Mouse (Mus musculus) lung, embryonic 15.5 days (tissue): ENCODE data around the gene Arf3. TPM values are rescaled to one million over a fixed set of nuclear protein-coding genes. Genes with fewer than 3 reads are reported as not detected.

Experiments
- ATAC-seq: fragments of 200-750 bp; cut with Nextera tagmentation; 2 replicates; pipeline ENCODE4 v1.8.0; 2017; ENCODE audit warnings: moderate number of reproducible peaks, borderline replicate concordance; ENCODE audit not compliant: low FRiP score, low TSS enrichment; ENCODE audit errors: extremely low read depth
- H3K27ac ChIP-seq: fragments of 300-500 bp; sonication (generic); 2 replicates; pipeline ENCODE4 v1.5.1; 2015; ENCODE audit warnings: moderate library complexity, mild to moderate bottlenecking, inconsistent platforms
- H3K27me3 ChIP-seq: fragments of 300-500 bp; sonication (generic); 2 replicates; pipeline ENCODE4 v1.6.1; 2015; ENCODE audit warnings: inconsistent platforms
- H3K36me3 ChIP-seq: fragments of 300-500 bp; sonication (generic); 2 replicates; pipeline ENCODE4 v1.6.1; 2015; ENCODE audit warnings: inconsistent platforms
- H3K4me1 ChIP-seq: fragments of 300-500 bp; sonication (generic); 2 replicates; pipeline ENCODE4 v1.6.1; 2015; ENCODE audit warnings: inconsistent platforms
- H3K4me2 ChIP-seq: fragments of 300-500 bp; sonication (generic); 2 replicates; pipeline ENCODE4 v1.6.1; 2015; ENCODE audit warnings: inconsistent platforms, mild to moderate bottlenecking, moderate library complexity
- H3K4me3 ChIP-seq: fragments of 300-500 bp; sonication (generic); 2 replicates; pipeline ENCODE4 v1.5.1; 2015; ENCODE audit warnings: mild to moderate bottlenecking, inconsistent platforms
- H3K9ac ChIP-seq: fragments of 300-500 bp; sonication (generic); 2 replicates; pipeline ENCODE4 v1.6.1; 2015; ENCODE audit warnings: inconsistent platforms
- H3K9me3 ChIP-seq: fragments of 300-500 bp; sonication (generic); 2 replicates; pipeline ENCODE4 v1.6.1; 2016; ENCODE audit warnings: inconsistent platforms
- WGBS: fragments of 180-500 bp; shearing (Covaris S2); methylation state at CpG from one replicate; pipeline ENCODE4 v1.1.7; 2015; 5-methylcytosine and 5-hydroxymethylcytosine counted together
- polyA plus RNA-seq: library from polyadenylated mRNA; unstranded; fragments of >200 nt; fragmentation: Nextera tagmentation; extraction: Ambion mirVana; gene quantifications from 2 replicates; pipeline ENCODE4 v1.2.1, GENCODE M21; 2015

The Arf3 gene
- polyA plus RNA-seq, 1 experiment from 2014 or later: 45.7 TPM

DNA sequence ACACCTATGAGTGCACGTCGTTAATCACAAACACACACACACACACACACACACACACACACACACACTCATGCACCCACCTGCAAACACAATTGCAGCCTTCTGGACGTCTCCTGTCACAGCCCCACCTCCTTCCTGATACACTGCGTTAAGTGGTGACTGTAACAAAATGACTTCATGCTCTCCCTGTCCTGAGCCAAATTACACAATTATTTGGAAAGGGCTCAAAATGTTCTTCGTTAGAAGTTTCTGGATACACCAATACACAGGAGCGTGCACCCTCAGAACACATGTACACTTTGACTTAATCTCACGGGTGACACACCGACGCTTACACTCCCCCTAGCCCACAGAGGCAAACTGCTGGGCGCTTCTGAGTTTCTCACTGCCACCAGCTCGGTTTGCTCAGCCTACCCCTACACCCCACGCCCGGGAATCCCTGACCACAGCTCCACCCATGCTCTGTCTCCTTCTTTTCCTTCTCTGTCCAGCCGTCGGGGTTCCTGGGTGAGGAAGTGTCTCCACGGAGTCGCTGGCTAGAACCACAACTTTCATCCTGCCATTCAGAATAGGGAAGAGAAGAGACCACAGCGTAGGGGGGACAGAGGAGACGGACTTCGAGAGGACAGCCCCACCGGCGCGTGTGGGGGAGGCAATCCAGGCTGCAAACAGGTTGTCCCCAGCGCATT, 26.1 kb upstream of the Arf3 start:
- H3K27ac ChIP-seq: no peak overlapping the region
- ATAC-seq: no peak
- H3K4me1 ChIP-seq: peaks cover 32% of the 10 kb centered on the region
- peaks cover 80% of the 10 kb centered on the region for H3K27me3 ChIP-seq
- H3K4me3 ChIP-seq: 0 out of 2 replicates have a peak overlapping the region, but pooled peaks have one; percentile 1
- peak overlapping the region; percentile 39 for H3K4me2 ChIP-seq
- 0 out of 2 replicates have a peak, but pooled peaks cover 5% of the 10 kb centered on the region for H3K9me3 ChIP-seq
- WGBS: 11% methylated on average over 24 of the region's 24 CpGs
- H3K36me3 ChIP-seq: no peaks in the 10 kb centered on the region
- no peak overlapping the region for H3K9ac ChIP-seq

DNA sequence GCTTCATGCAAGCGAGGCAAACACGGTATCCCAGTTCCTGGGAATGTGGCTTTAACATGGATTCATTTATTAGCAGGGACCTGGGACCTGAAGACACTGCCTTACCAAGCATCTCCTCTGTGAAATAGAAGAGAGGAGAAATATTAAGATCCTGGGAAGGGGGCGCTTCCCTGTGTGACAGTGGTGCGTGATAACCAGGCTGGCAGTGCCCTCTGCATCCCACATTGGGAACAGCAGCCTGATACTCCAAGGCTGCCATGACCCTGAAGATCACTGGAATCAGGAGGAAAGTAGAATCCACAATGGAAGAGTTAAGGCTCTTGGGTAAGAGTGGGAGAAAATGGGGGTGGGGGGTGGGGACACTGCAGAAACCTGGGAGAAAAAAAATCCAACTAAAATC, 24.9 kb upstream of the Arf3 start:
- Histone ChIP-seq H3K36me3 (no peaks in the 10 kb centered on the region), H3K4me3 (no peak overlapping the region), H3K9me3 (0 out of 2 replicates have a peak, but pooled peaks cover 5% of the 10 kb centered on the region), H3K4me2 (no peak overlapping the region), H3K4me1 (peaks cover 27% of the 10 kb centered on the region), H3K9ac (no peak overlapping the region), H3K27me3 (peaks cover 72% of the 10 kb centered on the region), H3K27ac (no peak overlapping the region)
- WGBS: 27% methylated on average over 4 of the region's 4 CpGs
- no peak for ATAC-seq

DNA sequence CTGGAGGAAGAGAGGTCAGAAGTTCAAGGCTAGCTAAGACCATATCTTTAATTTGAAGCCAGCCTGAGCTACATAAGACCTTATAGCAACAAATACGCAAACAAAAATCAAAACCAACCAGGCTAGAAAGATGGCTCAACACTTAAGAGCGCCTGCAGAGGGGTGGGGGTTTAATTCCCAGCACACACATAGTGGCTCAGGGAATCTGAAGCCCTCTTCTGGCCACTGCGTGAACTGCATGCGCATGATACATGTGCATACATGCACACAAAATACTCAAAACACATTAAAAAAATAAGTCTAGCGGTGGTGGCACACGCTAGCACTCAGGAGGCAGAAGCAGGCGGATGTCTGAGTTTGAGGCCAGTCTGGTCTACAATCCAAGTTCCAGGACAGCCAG, 22.7 kb upstream of the Arf3 start:
- H3K36me3 ChIP-seq: no peaks in the 10 kb centered on the region
- 33% methylated on average over 7 of the region's 7 CpGs for WGBS
- peaks cover 69% of the 10 kb centered on the region for H3K27me3 ChIP-seq
- no peak overlapping the region for H3K4me3 ChIP-seq
- H3K9ac ChIP-seq: no peak overlapping the region
- H3K4me1 ChIP-seq: peaks cover 13% of the 10 kb centered on the region
- no peak overlapping the region for H3K4me2 ChIP-seq
- no peak overlapping the region for H3K27ac ChIP-seq
- ATAC-seq: no peak
- H3K9me3 ChIP-seq: 0 out of 2 replicates have a peak, but pooled peaks cover 5% of the 10 kb centered on the region

DNA sequence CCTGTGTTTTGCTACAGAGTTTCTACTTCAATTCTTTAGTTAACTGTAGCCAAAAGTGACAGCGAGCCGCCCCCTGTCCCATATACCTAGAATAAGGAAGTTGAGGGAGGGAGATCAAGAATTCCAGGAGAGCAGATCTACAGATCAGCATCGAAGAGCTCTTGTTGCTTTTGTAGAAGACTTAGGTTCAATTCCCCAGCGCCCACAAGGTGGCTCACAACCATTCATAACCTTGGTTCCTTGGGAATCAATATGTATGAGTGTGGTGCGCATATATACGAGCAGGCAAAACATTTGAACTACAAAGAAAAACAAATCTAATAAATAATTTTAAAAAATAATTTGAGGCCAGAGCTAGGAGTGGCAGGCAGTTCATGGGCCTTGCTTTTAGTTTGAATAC, 18.2 kb upstream of the Arf3 start:
- no peak overlapping the region for H3K27ac ChIP-seq
- ATAC-seq: no peak
- no peak overlapping the region for H3K9ac ChIP-seq
- H3K4me1 ChIP-seq: peaks cover 23% of the 10 kb centered on the region
- H3K36me3 ChIP-seq: no peaks in the 10 kb centered on the region
- no peak overlapping the region for H3K4me3 ChIP-seq
- WGBS: 32% methylated on average over 6 of the region's 6 CpGs
- H3K27me3 ChIP-seq: peaks cover 69% of the 10 kb centered on the region
- H3K9me3 ChIP-seq: 0 out of 2 replicates have a peak, but pooled peaks cover 5% of the 10 kb centered on the region
- H3K4me2 ChIP-seq: no peak overlapping the region

DNA sequence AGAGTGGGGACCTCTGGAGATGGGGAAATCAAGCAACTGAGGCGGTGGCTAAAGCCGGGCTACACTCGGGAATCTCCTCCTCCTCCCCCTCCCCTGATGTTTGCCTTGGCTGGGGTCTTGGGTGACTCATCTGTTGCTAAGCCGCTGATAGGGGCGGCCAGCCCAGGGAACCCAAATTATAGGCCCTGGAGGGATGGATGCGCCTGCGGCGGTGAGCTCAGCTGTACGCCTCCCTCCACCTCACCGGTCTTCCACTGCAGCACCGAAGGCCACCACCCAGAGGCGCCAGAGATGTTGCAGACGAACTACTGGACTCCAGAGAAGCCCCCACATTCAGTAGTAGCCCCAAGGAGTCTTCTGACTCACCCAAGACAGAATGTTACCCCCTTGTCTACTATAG, 17.6 kb upstream of the Arf3 start:
- Histone ChIP-seq H3K9me3 (0 out of 2 replicates have a peak, but pooled peaks cover under 1% of the 10 kb centered on the region), H3K4me2 (no peak overlapping the region), H3K4me3 (no peak overlapping the region), H3K27me3 (peaks cover 74% of the 10 kb centered on the region), H3K9ac (no peak overlapping the region), H3K4me1 (peaks cover 29% of the 10 kb centered on the region), H3K27ac (no peak overlapping the region), H3K36me3 (no peaks in the 10 kb centered on the region)
- ATAC-seq: no peak
- WGBS: 4% methylated on average over 13 of the region's 13 CpGs

DNA sequence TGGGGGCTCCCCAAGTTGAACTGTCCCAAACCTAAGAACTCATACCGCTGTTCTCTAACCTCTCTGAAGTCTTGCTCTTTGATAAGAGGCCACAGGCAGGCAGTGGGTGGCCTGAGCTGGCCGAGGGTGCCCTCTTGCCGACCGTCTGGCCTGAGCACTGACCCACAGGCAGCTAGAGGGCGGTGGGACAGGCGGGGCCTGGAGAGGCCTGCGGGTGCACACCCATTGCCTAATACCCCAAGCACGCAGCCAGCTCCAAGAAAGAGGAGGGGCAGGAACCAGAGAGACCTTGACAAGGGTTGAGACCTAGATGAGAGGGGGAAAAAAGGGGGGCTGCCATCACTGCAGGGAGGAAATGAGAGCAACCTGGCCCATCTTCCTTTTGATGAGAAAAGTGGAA, 17.1 kb upstream of the Arf3 start:
- Histone ChIP-seq H3K27me3 (peaks cover 79% of the 10 kb centered on the region), H3K4me2 (no peak overlapping the region), H3K9me3 (no peaks in the 10 kb centered on the region), H3K36me3 (no peaks in the 10 kb centered on the region), H3K9ac (no peak overlapping the region), H3K4me1 (peaks cover 32% of the 10 kb centered on the region), H3K27ac (no peak overlapping the region), H3K4me3 (no peak overlapping the region)
- 3% methylated on average over 8 of the region's 8 CpGs for WGBS
- ATAC-seq: no peak

DNA sequence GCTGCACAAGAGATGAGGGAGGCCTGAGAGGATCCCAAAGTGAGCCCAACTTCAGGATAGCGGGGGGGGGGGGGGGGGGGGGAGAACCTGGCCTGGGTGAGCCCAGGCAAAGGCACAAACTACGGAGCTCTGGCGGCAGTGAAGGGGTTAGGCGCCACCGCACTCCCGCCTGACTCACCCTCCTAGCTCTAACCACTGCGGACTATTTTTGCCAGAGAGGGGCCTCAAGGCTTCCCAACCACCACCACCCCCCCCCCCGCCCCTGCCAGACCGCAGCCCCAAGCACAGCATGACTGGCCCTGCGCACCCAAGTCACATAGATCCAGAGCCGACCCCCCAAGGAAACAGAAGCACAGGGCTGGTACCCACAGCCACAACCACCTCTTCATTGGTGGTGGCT, 15.8 kb upstream of the Arf3 start:
- Histone ChIP-seq H3K27me3 (peaks cover 92% of the 10 kb centered on the region), H3K9ac (no peak overlapping the region), H3K4me3 (no peak overlapping the region), H3K36me3 (no peaks in the 10 kb centered on the region), H3K27ac (no peak overlapping the region), H3K4me2 (no peak overlapping the region), H3K9me3 (no peaks in the 10 kb centered on the region), H3K4me1 (peaks cover 32% of the 10 kb centered on the region)
- no peak for ATAC-seq
- WGBS: 3% methylated on average over 10 of the region's 11 CpGs

DNA sequence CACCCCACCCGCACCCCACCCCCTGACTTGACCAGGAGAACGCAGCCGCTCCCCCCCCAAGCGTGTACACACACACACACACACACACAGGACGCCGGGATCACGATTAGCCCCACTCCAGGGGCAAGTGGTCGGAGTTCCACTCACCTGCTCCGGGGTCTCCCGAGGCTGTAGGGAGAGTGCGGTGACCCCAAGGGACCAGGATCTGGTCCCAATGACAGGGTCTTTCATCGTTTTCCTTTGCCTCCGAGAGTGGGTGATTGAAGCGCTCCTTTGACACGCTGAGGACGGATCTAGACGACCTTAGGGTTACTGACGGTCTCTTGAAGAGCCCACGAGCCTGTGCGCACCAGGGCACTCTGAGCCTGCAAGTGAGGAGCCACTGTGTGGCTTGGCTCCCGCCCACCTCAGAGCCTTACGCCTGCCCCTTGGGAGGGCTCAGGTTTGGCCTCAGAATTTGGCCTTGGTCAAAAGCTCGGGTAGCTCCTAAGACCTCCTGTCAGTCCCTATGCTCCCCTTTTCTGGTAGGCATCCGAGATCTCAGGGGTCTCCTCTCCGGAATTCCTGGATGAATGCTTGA, 15.3 kb upstream of the Arf3 start:
- Histone ChIP-seq H3K36me3 (no peaks in the 10 kb centered on the region), H3K9ac (no peak overlapping the region), H3K27me3 (peaks cover 97% of the 10 kb centered on the region), H3K4me3 (peak overlapping the region; percentile 26), H3K9me3 (no peaks in the 10 kb centered on the region), H3K4me1 (peaks cover 32% of the 10 kb centered on the region), H3K27ac (no peak overlapping the region), H3K4me2 (peak overlapping the region; percentile 46)
- no peak for ATAC-seq
- 1% methylated on average over 25 of the region's 25 CpGs for WGBS

DNA sequence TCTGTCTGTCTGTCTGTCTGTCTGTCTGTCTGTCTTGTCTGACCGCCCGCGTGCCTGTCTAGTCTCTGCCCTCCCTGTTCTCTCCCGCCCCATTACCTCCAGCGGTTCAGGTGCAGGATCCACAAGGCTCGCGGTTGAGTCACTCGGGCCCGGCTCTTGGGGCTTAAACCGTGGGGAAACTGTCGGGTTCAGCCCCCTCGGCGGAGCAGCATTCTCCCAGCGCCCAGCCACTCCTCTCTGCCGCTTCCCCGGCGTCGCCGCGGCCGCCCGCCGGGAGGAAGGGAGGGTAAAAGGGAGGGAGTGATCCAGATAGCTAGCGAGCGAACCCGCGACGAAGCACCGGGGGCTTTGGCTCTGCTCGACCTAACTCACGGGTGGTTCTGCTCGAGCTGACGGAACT, 14.7 kb upstream of the Arf3 start, which contains the start of gene Wnt10b:
Gene Wnt10b (minus strand): TSS at position 389 of the 400 bp plus-strand sequence.
- Histone ChIP-seq H3K9me3 (no peaks in the 10 kb centered on the region), H3K4me2 (peak within 1 kb of the TSS; percentile 46), H3K27ac (no peak within 1 kb of the TSS), H3K27me3 (peaks cover 98% of the 10 kb centered on the region), H3K36me3 (no peaks in the 10 kb centered on the region), H3K9ac (no peak within 1 kb of the TSS; the same call in 1 of the 2 replicates), H3K4me3 (peak within 1 kb of the TSS; percentile 26), H3K4me1 (peaks cover 35% of the 10 kb centered on the region)
- ATAC-seq: no peak
- WGBS: under 1% methylated on average over 24 of the region's 33 CpGs

DNA sequence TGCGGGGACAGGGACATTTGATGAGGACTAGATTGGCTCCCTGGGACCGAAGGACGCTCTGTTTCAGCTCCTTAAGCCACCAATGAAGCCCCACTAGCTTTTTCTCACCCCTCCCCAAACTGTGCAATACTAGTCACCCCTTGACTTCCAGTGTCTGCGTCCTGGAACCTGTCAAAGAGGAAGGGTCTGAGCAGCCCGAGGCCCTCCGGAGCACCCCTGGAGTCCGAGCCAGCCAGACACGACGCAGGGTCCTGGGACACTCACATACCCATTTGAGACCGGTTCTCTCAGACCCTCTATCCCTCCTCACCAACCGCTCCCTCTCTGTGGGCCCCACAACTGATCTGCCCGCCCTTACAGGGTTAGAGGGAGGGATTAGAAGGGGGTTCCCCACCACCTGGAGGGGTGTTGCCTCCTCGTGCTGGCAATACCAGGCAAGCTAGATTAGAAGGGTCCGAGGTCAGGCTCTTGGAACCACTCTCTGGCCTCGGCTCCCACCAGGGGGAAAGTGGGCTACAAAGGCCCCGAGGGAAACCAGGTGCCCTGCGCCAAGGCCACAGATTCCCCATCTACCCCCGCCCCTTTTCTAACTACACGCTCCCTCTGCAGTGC, 14.1 kb upstream of the Arf3 start:
- H3K27ac ChIP-seq: no peak overlapping the region
- H3K27me3 ChIP-seq: peaks cover 100% of the 10 kb centered on the region
- H3K9ac ChIP-seq: no peak overlapping the region
- H3K4me1 ChIP-seq: peaks cover 42% of the 10 kb centered on the region
- 3% methylated on average over 19 of the region's 19 CpGs for WGBS
- H3K9me3 ChIP-seq: no peaks in the 10 kb centered on the region
- no peaks in the 10 kb centered on the region for H3K36me3 ChIP-seq
- ATAC-seq: no peak
- 0 out of 2 replicates have a peak overlapping the region, but pooled peaks have one; percentile 26 for H3K4me3 ChIP-seq
- H3K4me2 ChIP-seq: peak overlapping the region; percentile 53; the same call in 1 of the 2 replicates

DNA sequence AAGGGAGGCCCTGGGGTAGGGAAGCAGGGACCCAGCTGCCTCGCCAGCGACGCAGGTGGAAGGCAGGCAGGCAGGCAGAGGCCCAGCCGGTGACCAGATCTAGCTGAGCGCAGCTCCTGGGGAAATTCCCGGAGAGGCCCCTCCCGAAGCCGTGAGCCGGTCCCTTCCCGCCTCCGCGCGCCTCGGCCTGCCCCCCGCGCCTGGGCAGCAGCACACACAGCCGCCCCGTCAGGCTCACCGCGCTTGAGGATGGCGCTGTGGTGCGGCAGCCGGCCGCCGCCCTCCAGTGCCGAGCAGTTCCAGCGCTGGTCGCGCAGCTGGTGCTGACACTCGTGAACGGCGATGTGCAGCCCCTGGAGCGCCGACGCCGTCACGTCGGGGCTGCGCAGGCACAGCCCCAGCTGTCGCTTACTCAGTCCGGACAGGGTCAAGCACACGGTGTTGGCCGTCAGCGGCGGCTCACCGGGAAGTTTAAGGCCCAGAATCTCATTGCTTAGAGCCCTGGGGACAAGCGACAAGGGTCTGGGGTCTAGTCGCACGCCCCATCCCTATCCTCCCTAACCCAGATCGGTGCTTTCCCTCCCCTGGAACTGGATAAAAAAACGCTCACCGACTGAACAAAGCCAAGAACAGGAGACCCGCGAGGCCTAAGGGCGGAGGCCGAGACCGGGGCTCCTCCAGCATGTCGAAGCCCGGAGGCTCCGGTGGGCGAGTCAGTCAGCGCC, 13.4 kb upstream of the Arf3 start:
- 2% methylated on average over 52 of the region's 62 CpGs for WGBS
- H3K27me3 ChIP-seq: peaks cover 100% of the 10 kb centered on the region
- H3K9ac ChIP-seq: no peak overlapping the region
- H3K9me3 ChIP-seq: no peaks in the 10 kb centered on the region
- peak overlapping the region; percentile 28 for H3K4me3 ChIP-seq
- H3K4me2 ChIP-seq: peak overlapping the region; percentile 53
- ATAC-seq: peak; percentile 36; the same call in 1 of the 2 replicates
- no peak overlapping the region for H3K27ac ChIP-seq
- H3K36me3 ChIP-seq: no peaks in the 10 kb centered on the region
- peaks cover 45% of the 10 kb centered on the region for H3K4me1 ChIP-seq
